ENCODE assay signal across 9 mouse cellular contexts in the genomic region with DNA sequence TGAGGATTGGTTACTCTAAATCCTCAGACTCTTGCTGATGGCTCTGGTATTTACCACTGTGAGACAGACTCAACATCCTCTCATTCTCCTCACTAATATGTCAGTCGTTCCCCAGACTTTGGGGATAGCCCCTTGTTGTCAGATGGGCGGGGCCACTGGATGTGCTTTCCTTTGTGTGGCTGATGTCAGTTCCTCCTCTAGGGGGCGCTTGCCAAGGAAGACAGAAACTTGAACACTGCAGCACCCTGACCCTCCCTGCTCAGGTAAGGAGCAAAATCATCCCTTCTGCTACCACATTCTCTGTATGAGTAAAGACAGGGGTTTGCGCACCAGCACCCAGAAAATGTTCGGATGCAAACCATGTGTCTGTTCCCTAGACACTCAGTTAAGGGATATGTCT.
A peak's percentile ranks its signal among the peaks of the same experiment; 100 is the strongest.
DNase-seq lines count a peak whose midpoint lies in the region; ATAC-seq and TF ChIP-seq lines count a peak whose summit lies in the region.
"Had no signal": no experiment of that assay in that cellular context is flagged by ENCODE, and none has a peak within 500 bp of the region (broad histone marks: within the 10 kb centered on the region; RNA-seq: fewer than 3 reads in every experiment).

No protein-coding gene starts in this region.

- CTCF ChIA-PET in Patski (lab: Charles Lee): no interaction called here

- POLR2A ChIA-PET in Patski (lab: Charles Lee): no interaction called here

- in situ Hi-C loops in Patski (cut with MboI; ENCODE audit: low pct_unique_long_range_greater_than_20kb): no loop called here

- no peak for DNase-seq in forebrain, postnatal 0 days
- DNase-seq in kidney, postnatal 4 days: peak; percentile 26 to 39
- DNase-seq in kidney, adult 8-10 months: no peak
- DNase-seq in Patski (ENCODE audit: low read depth, low spot score): no peak
- DNase-seq in gastrocnemius, postnatal 36 days: no peak
- no peak for DNase-seq in heart, postnatal 36 days
- DNase-seq: cerebellum, adult 8-10 months had no signal

- H3K9ac ChIP-seq in forebrain, postnatal 0 days: no peak overlapping the region
- H3K9ac ChIP-seq in forebrain, embryonic 15.5 days (replicated peaks): no peak overlapping the region

- no peak overlapping the region for H3K27ac ChIP-seq in forebrain, postnatal 0 days (ENCODE audit: low read depth, low read length)
- no peak overlapping the region for H3K27ac ChIP-seq in forebrain, embryonic 15.5 days (replicated peaks)

- TF ChIP-seq CTCF in forebrain, postnatal 0 days (IDR thresholded peaks at IDR 0.05; ENCODE audit: low read depth): peak; percentile 37
- peak; percentile 46 for TF ChIP-seq CTCF in Patski (IDR thresholded peaks at IDR 0.05)

- no peaks in the 10 kb centered on the region for H3K9me3 ChIP-seq in forebrain, postnatal 0 days (ENCODE audit: low read length)
- H3K9me3 ChIP-seq in forebrain, embryonic 15.5 days: no peaks in the 10 kb centered on the region

- no peak for ATAC-seq in forebrain, postnatal 0 days
- no peak for ATAC-seq in forebrain, embryonic 15.5 days (replicated peaks)
- no peak for ATAC-seq in Patski
- ATAC-seq in megakaryocyte progenitor cell, adult 5-6 weeks (replicated peaks; ENCODE audit: poor library complexity): peak; percentile 49; the same call in 1 of the 2 replicates

- intact Hi-C loops in gastrocnemius, postnatal 36 days (cut with DNase I): loop anchor here (10.0 kb wide), 1 partner anchor 387 kb away; no protein-coding TSS in a partner anchor
- intact Hi-C loops in heart, postnatal 36 days (cut with DNase I): no loop called here

- no peak overlapping the region for H3K4me2 ChIP-seq in forebrain, postnatal 0 days (ENCODE audit: low read depth)
- no peak overlapping the region for H3K4me2 ChIP-seq in forebrain, embryonic 15.5 days (replicated peaks)

- WGBS in forebrain, postnatal 0 days: 67% methylated on average over 5 of the region's 5 CpGs
- 60% methylated on average over 5 of the region's 5 CpGs for WGBS in forebrain, embryonic 15.5 days

- peaks cover 4% of the 10 kb centered on the region; the same call in 1 of the 2 replicates for H3K27me3 ChIP-seq in forebrain, postnatal 0 days (ENCODE audit: insufficient read depth, low read length)
- H3K27me3 ChIP-seq in forebrain, embryonic 15.5 days: 0 out of 2 replicates have a peak, but pooled peaks cover 6% of the 10 kb centered on the region
- H3K27me3 ChIP-seq in Patski: no peaks in the 10 kb centered on the region

- no peak overlapping the region for H3K4me3 ChIP-seq in forebrain, postnatal 0 days (ENCODE audit: low read depth, low read length)
- no peak overlapping the region for H3K4me3 ChIP-seq in forebrain, embryonic 15.5 days

- H3K36me3 ChIP-seq in forebrain, postnatal 0 days (ENCODE audit: insufficient read depth): no peaks in the 10 kb centered on the region
- no peaks in the 10 kb centered on the region for H3K36me3 ChIP-seq in forebrain, embryonic 15.5 days

- H3K4me1 ChIP-seq in forebrain, postnatal 0 days (ENCODE audit: insufficient read depth): peaks cover 6% of the 10 kb centered on the region; the same call in 1 of the 2 replicates
- H3K4me1 ChIP-seq in forebrain, embryonic 15.5 days: peaks cover 22% of the 10 kb centered on the region

Comparison
In these comparisons a context has a peak if more than half of its experiments do, and no peak if none do; other contexts are left out.
1. DNase-seq: peak in kidney, postnatal 4 days (2 of 2); none in forebrain, postnatal 0 days (single experiment), kidney, adult 8-10 months (0 of 2), Patski (single experiment), gastrocnemius, postnatal 36 days (0 of 2) and heart, postnatal 36 days (0 of 2).